Mouse (Mus musculus): ENCODE results near the gene Atg4a-ps. TPM values are rescaled to one million over a fixed set of nuclear protein-coding genes. Genes with fewer than 3 reads are reported as not detected.

Gene Atg4a-ps
- 0.04 and 0.14 TPM in 2 replicates for polyA plus RNA-seq (2012; rRNA removed)

DNA sequence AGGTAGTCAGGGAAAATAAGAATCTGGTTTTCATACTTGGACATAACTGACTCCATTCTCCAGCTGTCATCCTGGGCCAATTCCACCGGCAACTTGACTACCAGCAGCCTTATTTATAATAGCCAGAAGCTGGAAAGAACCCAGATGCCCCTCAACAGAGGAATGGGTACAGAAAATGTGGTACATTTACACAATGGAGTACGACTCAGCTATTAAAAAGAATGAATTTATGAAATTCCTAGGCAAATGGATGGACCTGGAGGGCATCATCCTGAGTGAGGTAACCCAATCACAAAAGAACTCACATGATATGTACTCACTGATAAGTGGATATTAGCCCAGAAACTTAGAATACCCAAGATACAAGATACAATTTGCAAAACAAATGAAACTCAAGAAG, at the start of gene Atg4a-ps:
TSS of gene Atg4a-ps (minus strand) at position 101 of the 400 bp plus-strand sequence.

Other genes starting within 250 kb of the Atg4a-ps start
- gene Syt6, start 70.8 kb downstream of the Atg4a-ps start, polyA plus RNA-seq (2012; rRNA removed): 2.8 and 2.9 TPM in 2 replicates
- gene Olfml3, start 91.9 kb upstream of the Atg4a-ps start, polyA plus RNA-seq (2012; rRNA removed): 4.8 and 15.5 TPM in 2 replicates
- not detected in 2 replicates for gene Gm10964, start 93.3 kb upstream of the Atg4a-ps start, polyA plus RNA-seq (2012; rRNA removed)
- gene Hipk1, start 145.5 kb upstream of the Atg4a-ps start, polyA plus RNA-seq (2012; rRNA removed): 21.7 and 34.2 TPM in 2 replicates
- 9.2 and 12.5 TPM in 2 replicates for gene Dclre1b, start 163.4 kb upstream of the Atg4a-ps start, polyA plus RNA-seq (2012; rRNA removed)
- 21.2 and 26.4 TPM in 2 replicates for gene Ap4b1, start 163.5 kb upstream of the Atg4a-ps start, polyA plus RNA-seq (2012; rRNA removed)
- gene Gm43064, start 163.5 kb upstream of the Atg4a-ps start, polyA plus RNA-seq (2012; rRNA removed): 0.15 and 0.40 TPM in 2 replicates
- gene Bcl2l15, start 186.5 kb upstream of the Atg4a-ps start, polyA plus RNA-seq (2012; rRNA removed): 1.3 and 1.6 TPM in 2 replicates
- gene Ptpn22, start 213.7 kb upstream of the Atg4a-ps start, polyA plus RNA-seq (2012; rRNA removed): 0.31 and 0.34 TPM in 2 replicates